Mouse (Mus musculus): ENCODE results near the gene Ptprf. TPM values are rescaled to one million over a fixed set of nuclear protein-coding genes. Genes with fewer than 3 reads are reported as not detected.

Ptprf gene
- polyA plus RNA-seq, 1 experiment from 2014 or later, result 45.8 TPM

GRCm38 (mm10) chr4:118310461-118310860 lies 19.3 kb upstream of the Ptprf start:
- Histone ChIP-seq H3K9me3 (ENCODE audit: control insufficient read depth, low read length) (no peaks in the 10 kb centered on the region), H3K4me2 (ENCODE audit: low read depth, low read length) (no peak overlapping the region), H3K9ac (ENCODE audit: low read depth, low read length) (no peak overlapping the region), H3K36me3 (ENCODE audit: control insufficient read depth, insufficient read depth, low read length) (no peaks in the 10 kb centered on the region), H3K27me3 (replicated peaks; ENCODE audit: control insufficient read depth, insufficient read depth, low read length) (no peaks in the 10 kb centered on the region), H3K27ac (ENCODE audit: low read length) (no peak overlapping the region), H3K4me3 (ENCODE audit: low read length) (no peak overlapping the region), H3K4me1 (ENCODE audit: control insufficient read depth, insufficient read depth, low read length) (0 out of 2 replicates have a peak, but pooled peaks cover 4% of the 10 kb centered on the region)
- no peak for ATAC-seq
- 90% methylated on average over 1 of the region's 1 CpGs for WGBS

GRCm38 (mm10) chr4:118307533-118308263 lies 16.5 kb upstream of the Ptprf start:
- no peak overlapping the region for H3K9ac ChIP-seq (ENCODE audit: low read depth, low read length)
- 0 out of 2 replicates have a peak overlapping the region, but pooled peaks have one; percentile 16 for H3K4me2 ChIP-seq (ENCODE audit: low read depth, low read length)
- no peaks in the 10 kb centered on the region for H3K27me3 ChIP-seq (replicated peaks; ENCODE audit: control insufficient read depth, insufficient read depth, low read length)
- H3K9me3 ChIP-seq (ENCODE audit: control insufficient read depth, low read length), result no peaks in the 10 kb centered on the region
- H3K36me3 ChIP-seq (ENCODE audit: control insufficient read depth, insufficient read depth, low read length), result no peaks in the 10 kb centered on the region
- H3K4me3 ChIP-seq (ENCODE audit: low read length), result no peak overlapping the region
- peak overlapping the region; percentile 68 for H3K27ac ChIP-seq (ENCODE audit: low read length)
- ATAC-seq, result peak; percentile 85
- H3K4me1 ChIP-seq (ENCODE audit: control insufficient read depth, insufficient read depth, low read length), result no peaks in the 10 kb centered on the region
- WGBS, result 64% methylated on average over 13 of the region's 13 CpGs

- no peaks in the 10 kb centered on the region for H3K4me1 ChIP-seq (ENCODE audit: control insufficient read depth, insufficient read depth, low read length)
- ATAC-seq, result no peak
- no peak overlapping the region for H3K4me2 ChIP-seq (ENCODE audit: low read depth, low read length)
- H3K27ac ChIP-seq (ENCODE audit: low read length), result no peak overlapping the region
- no peak overlapping the region for H3K4me3 ChIP-seq (ENCODE audit: low read length)
- no peaks in the 10 kb centered on the region for H3K36me3 ChIP-seq (ENCODE audit: control insufficient read depth, insufficient read depth, low read length)
- 76% methylated on average over 21 of the region's 21 CpGs for WGBS
- no peaks in the 10 kb centered on the region for H3K9me3 ChIP-seq (ENCODE audit: control insufficient read depth, low read length)
- no peak overlapping the region for H3K9ac ChIP-seq (ENCODE audit: low read depth, low read length)
- no peaks in the 10 kb centered on the region for H3K27me3 ChIP-seq (replicated peaks; ENCODE audit: control insufficient read depth, insufficient read depth, low read length)
These were observed 15.0 kb upstream of the Ptprf start for GRCm38 (mm10) chr4:118306113-118306696.

- ATAC-seq, result no peak
These were observed 13.8 kb upstream of the Ptprf start for GRCm38 (mm10) chr4:118304984-118305383.

GRCm38 (mm10) chr4:118297844-118298243 lies 6.6 kb upstream of the Ptprf start:
- peak; percentile 88 for ATAC-seq
- no peaks in the 10 kb centered on the region for H3K27me3 ChIP-seq (replicated peaks; ENCODE audit: control insufficient read depth, insufficient read depth, low read length)
- H3K4me2 ChIP-seq (ENCODE audit: low read depth, low read length), result peak overlapping the region; percentile 21; the same call in 1 of the 2 replicates
- H3K27ac ChIP-seq (ENCODE audit: low read length), result peak overlapping the region; percentile 56
- no peak overlapping the region for H3K4me3 ChIP-seq (ENCODE audit: low read length)
- 8% methylated on average over 5 of the region's 5 CpGs for WGBS
- H3K9ac ChIP-seq (ENCODE audit: low read depth, low read length), result peak overlapping the region; percentile 32; the same call in 1 of the 2 replicates
- H3K9me3 ChIP-seq (ENCODE audit: control insufficient read depth, low read length), result no peaks in the 10 kb centered on the region
- peaks cover 16% of the 10 kb centered on the region for H3K4me1 ChIP-seq (ENCODE audit: control insufficient read depth, insufficient read depth, low read length)
- no peaks in the 10 kb centered on the region for H3K36me3 ChIP-seq (ENCODE audit: control insufficient read depth, insufficient read depth, low read length)

More at GRCm38 (mm10) chr4:118304984-118305383, 13.8 kb upstream of the Ptprf start:
- Histone ChIP-seq H3K36me3 (ENCODE audit: control insufficient read depth, insufficient read depth, low read length) (no peaks in the 10 kb centered on the region), H3K27ac (ENCODE audit: low read length) (no peak overlapping the region), H3K27me3 (replicated peaks; ENCODE audit: control insufficient read depth, insufficient read depth, low read length) (no peaks in the 10 kb centered on the region), H3K9me3 (ENCODE audit: control insufficient read depth, low read length) (no peaks in the 10 kb centered on the region), H3K4me1 (ENCODE audit: control insufficient read depth, insufficient read depth, low read length) (no peaks in the 10 kb centered on the region), H3K9ac (ENCODE audit: low read depth, low read length) (no peak overlapping the region), H3K4me3 (ENCODE audit: low read length) (no peak overlapping the region), H3K4me2 (ENCODE audit: low read depth, low read length) (no peak overlapping the region)
- 54% methylated on average over 4 of the region's 4 CpGs for WGBS

- WGBS, result 46% methylated on average over 17 of the region's 17 CpGs
- Histone ChIP-seq H3K4me3 (ENCODE audit: low read length) (no peak overlapping the region), H3K9me3 (ENCODE audit: control insufficient read depth, low read length) (no peaks in the 10 kb centered on the region), H3K4me1 (ENCODE audit: control insufficient read depth, insufficient read depth, low read length) (peaks cover 19% of the 10 kb centered on the region), H3K36me3 (ENCODE audit: control insufficient read depth, insufficient read depth, low read length) (no peaks in the 10 kb centered on the region), H3K9ac (ENCODE audit: low read depth, low read length) (no peak overlapping the region), H3K27me3 (replicated peaks; ENCODE audit: control insufficient read depth, insufficient read depth, low read length) (no peaks in the 10 kb centered on the region), H3K4me2 (ENCODE audit: low read depth, low read length) (no peak overlapping the region), H3K27ac (ENCODE audit: low read length) (no peak overlapping the region)
- no peak for ATAC-seq
These were observed 4.7 kb upstream of the Ptprf start for GRCm38 (mm10) chr4:118295651-118296561.

- WGBS, result 67% methylated on average over 4 of the region's 4 CpGs
- Histone ChIP-seq H3K27ac (ENCODE audit: low read length) (no peak overlapping the region), H3K9ac (ENCODE audit: low read depth, low read length) (no peak overlapping the region), H3K4me3 (ENCODE audit: low read length) (no peak overlapping the region), H3K36me3 (ENCODE audit: control insufficient read depth, insufficient read depth, low read length) (no peaks in the 10 kb centered on the region), H3K4me2 (ENCODE audit: low read depth, low read length) (no peak overlapping the region), H3K9me3 (ENCODE audit: control insufficient read depth, low read length) (no peaks in the 10 kb centered on the region), H3K4me1 (ENCODE audit: control insufficient read depth, insufficient read depth, low read length) (peaks cover 20% of the 10 kb centered on the region), H3K27me3 (replicated peaks; ENCODE audit: control insufficient read depth, insufficient read depth, low read length) (no peaks in the 10 kb centered on the region)
- no peak for ATAC-seq
These were observed 3.6 kb upstream of the Ptprf start for GRCm38 (mm10) chr4:118294811-118295210.

- Histone ChIP-seq H3K27me3 (replicated peaks; ENCODE audit: control insufficient read depth, insufficient read depth, low read length) (no peaks in the 10 kb centered on the region), H3K36me3 (ENCODE audit: control insufficient read depth, insufficient read depth, low read length) (no peaks in the 10 kb centered on the region), H3K27ac (ENCODE audit: low read length) (no peak overlapping the region), H3K9me3 (ENCODE audit: control insufficient read depth, low read length) (no peaks in the 10 kb centered on the region), H3K9ac (ENCODE audit: low read depth, low read length) (no peak overlapping the region), H3K4me3 (ENCODE audit: low read length) (no peak overlapping the region), H3K4me2 (ENCODE audit: low read depth, low read length) (no peak overlapping the region), H3K4me1 (ENCODE audit: control insufficient read depth, insufficient read depth, low read length) (peaks cover 30% of the 10 kb centered on the region)
- 9% methylated on average over 11 of the region's 11 CpGs for WGBS
- no peak for ATAC-seq
These were observed 1.6 kb upstream of the Ptprf start for GRCm38 (mm10) chr4:118292741-118293306.

All from intestine, embryonic 16.5 days (tissue).